Mouse (Mus musculus) heart, embryonic 12.5 days (tissue): ENCODE measurements around the gene Wdr82. TPM values are rescaled to one million over a fixed set of nuclear protein-coding genes. Genes with fewer than 3 reads are reported as not detected.

Source experiments
- ATAC-seq: fragments of 200-750 bp; cut with Nextera tagmentation; 2 replicates; pipeline ENCODE4 v1.8.0; 2017; ENCODE audit warnings: moderate TSS enrichment, moderate library complexity; ENCODE audit not compliant: insufficient number of reproducible peaks, low FRiP score
- H3K27ac ChIP-seq: fragments of 300-500 bp; sonication (generic); 2 replicates; pipeline ENCODE4 v1.5.1; 2016; ENCODE audit warnings: mild to moderate bottlenecking, moderate library complexity; ENCODE audit not compliant: poor library complexity, severe bottlenecking
- H3K27me3 ChIP-seq: fragments of 300-500 bp; sonication (generic); replicated peaks from 2 replicates; pipeline ENCODE4 v1.6.1; 2016; ENCODE audit warnings: mild to moderate bottlenecking, moderate library complexity
- H3K36me3 ChIP-seq: fragments of 300-500 bp; sonication (generic); 2 replicates; pipeline ENCODE4 v1.6.1; 2016; ENCODE audit warnings: mild to moderate bottlenecking, moderate library complexity
- H3K4me1 ChIP-seq: fragments of 300-500 bp; sonication (generic); replicated peaks from 2 replicates; pipeline ENCODE4 v1.6.1; 2016; ENCODE audit warnings: mild to moderate bottlenecking
- H3K4me2 ChIP-seq: fragments of 300-500 bp; sonication (generic); 2 replicates; pipeline ENCODE4 v1.6.1; 2016; ENCODE audit warnings: mild to moderate bottlenecking, moderate library complexity
- H3K4me3 ChIP-seq: fragments of 300-500 bp; sonication (generic); 2 replicates; pipeline ENCODE4 v1.5.1; 2016; ENCODE audit warnings: mild to moderate bottlenecking
- H3K9ac ChIP-seq: fragments of 300-500 bp; sonication (generic); 2 replicates; pipeline ENCODE4 v1.6.1; 2016; ENCODE audit warnings: mild to moderate bottlenecking, moderate library complexity
- H3K9me3 ChIP-seq: fragments of 300-500 bp; sonication (generic); replicated peaks from 2 replicates; pipeline ENCODE4 v1.6.1; 2016; ENCODE audit warnings: mild to moderate bottlenecking, moderate library complexity
- WGBS: fragments of 180-500 bp; shearing (Covaris S2); methylation state at CpG from one replicate; pipeline ENCODE4 v1.1.7; 2016; 5-methylcytosine and 5-hydroxymethylcytosine counted together
- microRNA counts: library from miRNA; unstranded; fragments of <30 nt; microRNA quantifications from one replicate; lab custom pipeline; 2017
- microRNA-seq: library from miRNA; unstranded; fragments of <30 nt; microRNA quantifications from one replicate; pipeline ENCODE4, GENCODE M21; 2017
- polyA plus RNA-seq: library from polyadenylated mRNA; unstranded; fragments of >200 nt; fragmentation: Nextera tagmentation; extraction: Ambion mirVana; gene quantifications from 2 replicates; pipeline ENCODE4 v1.2.1, GENCODE M21; 2016

The Wdr82 gene
- polyA plus RNA-seq, 1 experiment from 2014 or later, result 23.6 TPM

DNA sequence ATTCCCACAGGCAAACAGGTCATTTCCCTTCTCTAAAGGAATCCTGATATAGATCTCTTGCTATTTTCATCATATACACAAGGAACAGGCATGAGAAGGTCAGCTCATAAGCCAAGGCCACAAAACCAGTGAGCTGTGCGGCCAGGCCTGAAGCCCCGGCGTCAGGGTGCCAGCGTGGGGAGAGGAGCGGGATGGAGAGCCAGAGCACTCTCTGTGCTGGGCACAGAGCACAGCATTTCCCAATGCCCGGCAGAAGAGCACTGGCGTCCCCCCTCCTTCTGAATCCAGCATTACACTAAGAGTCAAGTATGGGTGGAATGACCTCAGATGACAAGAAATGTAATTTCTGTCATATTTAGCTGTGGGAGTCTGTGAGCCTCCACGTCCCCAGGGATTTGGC, 66.7 kb downstream of the Wdr82 start:
- Histone ChIP-seq H3K4me2 (no peak overlapping the region), H3K4me3 (no peak overlapping the region), H3K27me3 (no peaks in the 10 kb centered on the region), H3K4me1 (peaks cover 10% of the 10 kb centered on the region), H3K9ac (no peak overlapping the region), H3K36me3 (peaks cover 98% of the 10 kb centered on the region), H3K9me3 (no peaks in the 10 kb centered on the region), H3K27ac (no peak overlapping the region)
- 88% methylated on average over 8 of the region's 8 CpGs for WGBS
- ATAC-seq, result no peak

DNA sequence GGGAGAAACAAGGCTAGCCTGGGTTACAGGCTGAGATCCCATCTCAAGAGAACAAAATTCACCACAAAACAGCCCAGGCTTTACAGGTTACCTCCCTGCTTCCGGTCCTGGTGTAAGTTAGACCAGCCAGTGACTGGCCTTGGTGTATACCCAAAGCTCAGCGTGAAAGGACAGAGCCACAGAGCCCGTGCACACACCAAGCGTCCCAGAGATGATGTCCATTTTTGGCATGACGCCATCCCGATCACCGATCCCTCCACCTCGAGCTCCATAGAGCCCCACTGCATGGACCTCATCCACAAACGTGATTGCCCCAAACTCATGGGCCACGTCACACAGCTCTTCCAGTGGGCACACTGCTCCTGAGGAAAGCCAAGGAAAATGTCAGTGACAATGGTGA, 67.2 kb downstream of the Wdr82 start:
- Histone ChIP-seq H3K9ac (no peak overlapping the region), H3K27ac (no peak overlapping the region), H3K4me3 (no peak overlapping the region), H3K4me1 (peaks cover 10% of the 10 kb centered on the region), H3K36me3 (peaks cover 98% of the 10 kb centered on the region), H3K9me3 (no peaks in the 10 kb centered on the region), H3K27me3 (no peaks in the 10 kb centered on the region), H3K4me2 (no peak overlapping the region)
- ATAC-seq, result no peak
- WGBS, result 86% methylated on average over 10 of the region's 10 CpGs

MicroRNAs encoded within 50 kb of the gene (microRNA counts, 519-probe panel; counts per million panel counts)
- microRNA mmu-let-7g (lab: Ali Mortazavi, UCI), result 7,686 counts per million, percentile 94 among the panel's probes with 10 or more counts

Small RNAs within 50 kb of the gene (microRNA-seq; reads per million reads assigned to microRNA genes)
- gene Mir135a-1 (1.4 reads per million), gene Mirlet7g (21,905 reads per million, percentile 97 among the genes with 10 or more reads in this experiment)

Other genes with a start within 250 kb of the Wdr82 start
- gene Col6a5, start 210.3 kb upstream of the Wdr82 start, polyA plus RNA-seq, result 0.01 and 0.08 TPM in 2 replicates
- 0.04 TPM in 1 of 2 replicates, not detected in the other for gene Col6a4, start 74.1 kb upstream of the Wdr82 start, polyA plus RNA-seq
- 1.1 TPM in 2 replicates for gene Glyctk, start 12.8 kb upstream of the Wdr82 start, polyA plus RNA-seq
- 30.7 and 34.1 TPM in 2 replicates for gene Ppm1m, start 28.8 kb downstream of the Wdr82 start, polyA plus RNA-seq
- 52.9 and 53.9 TPM in 2 replicates for gene Twf2, start 32.2 kb downstream of the Wdr82 start, polyA plus RNA-seq
- gene Tlr9, start 51.7 kb downstream of the Wdr82 start, polyA plus RNA-seq, result not detected in 2 replicates
- 129 and 133 TPM in 2 replicates for gene Alas1, start 77.7 kb downstream of the Wdr82 start, polyA plus RNA-seq
- 27.8 and 30.0 TPM in 2 replicates for gene Poc1a, start 110.1 kb downstream of the Wdr82 start, polyA plus RNA-seq
- gene Dusp7, start 197.7 kb downstream of the Wdr82 start, polyA plus RNA-seq, result 16.9 and 20.1 TPM in 2 replicates